Mouse (Mus musculus): Measurements from ENCODE around the gene Tdrkh. TPM values are rescaled to one million over a fixed set of nuclear protein-coding genes. Genes with fewer than 3 reads are reported as not detected.

Gene Tdrkh
- total RNA-seq, 2 experiments from 2014 or later = 1.3 to 1.9 TPM

- intact Hi-C loops (cut with DNase I) = no loop called here
- no peak for DNase-seq
These were observed 69.8 kb downstream of the Tdrkh start for GRCm38 (mm10) chr3:94482764-94483385.

GRCm38 (mm10) chr3:94483790-94484439 is 70.8 kb downstream of the Tdrkh start:
- no peak for DNase-seq
- intact Hi-C loops (cut with DNase I) = no loop called here

Other genes starting within 250 kb of the Tdrkh start
- gene Gm10696, start 235.1 kb upstream of the Tdrkh start, total RNA-seq (2021) = not detected
- gene Gm5286, start 216.6 kb upstream of the Tdrkh start, total RNA-seq (2021) = not detected
- not detected for gene Gm4778, start 149.2 kb upstream of the Tdrkh start, total RNA-seq (2021)
- 1 to 10 TPM; 7.4 to 8.3 TPM for gene Them4, start 103.2 kb upstream of the Tdrkh start, total RNA-seq (2021)
- not detected for gene Them5, start 71.2 kb upstream of the Tdrkh start, total RNA-seq (2021)
- gene C2cd4d, start 50.8 kb upstream of the Tdrkh start, total RNA-seq (2021) = under 1 TPM in 1 of 2 experiments, not detected in 1; 0.39 TPM
- 10 to 100 TPM; 45.6 to 68.8 TPM for gene Rorc, start 40.5 kb upstream of the Tdrkh start, total RNA-seq (2021)
- under 1 TPM; 0.15 to 0.26 TPM for gene Lingo4, start 14.8 kb upstream of the Tdrkh start, total RNA-seq (2021)
- gene Mrpl9, start 30.0 kb downstream of the Tdrkh start, total RNA-seq (2021) = 10 to 100 TPM; 34.6 to 34.7 TPM
- gene Oaz3, start 30.6 kb downstream of the Tdrkh start, total RNA-seq (2021) = not detected
- gene Celf3, start 65.0 kb downstream of the Tdrkh start, total RNA-seq (2021) = not detected
- 1 to 10 TPM; 5.5 to 8.3 TPM for gene Riiad1, start 67.1 kb downstream of the Tdrkh start, total RNA-seq (2021)
- 10 to 100 TPM; 25.3 to 25.9 TPM for gene Snx27, start 169.4 kb downstream of the Tdrkh start, total RNA-seq (2021)
- not detected for gene Gm10972, start 229.8 kb downstream of the Tdrkh start, total RNA-seq (2021)
- under 1 TPM; 0.74 to 0.84 TPM for gene Tuft1, start 245.6 kb downstream of the Tdrkh start, total RNA-seq (2021)